Comparison of ENCODE assay signal across 13 mouse cellular contexts in genomic region chr8:121085561-121085960, GRCm38 (mm10). TPM values are rescaled to one million over a fixed set of nuclear protein-coding genes. Genes with fewer than 3 reads are reported as not detected.
A peak's percentile ranks its signal among the peaks of the same experiment; 100 is the strongest.
DNase-seq lines count a peak whose midpoint lies in the region; ATAC-seq and TF ChIP-seq lines count a peak whose summit lies in the region.
"Had no signal": no experiment of that assay in that cellular context is flagged by ENCODE, and none has a peak within 500 bp of the region (broad histone marks: within the 10 kb centered on the region; RNA-seq: fewer than 3 reads in every experiment).

No protein-coding gene starts in this region.

- H3K9me3 ChIP-seq in heart, embryonic 16.5 days (replicated peaks; ENCODE audit: control insufficient read depth, low read length) = no peaks in the 10 kb centered on the region
- H3K9me3 ChIP-seq in midbrain, embryonic 14.5 days (ENCODE audit: control insufficient read depth, low read length) = no peaks in the 10 kb centered on the region
- H3K9me3 ChIP-seq in midbrain, embryonic 13.5 days = no peaks in the 10 kb centered on the region
- H3K9me3 ChIP-seq in liver, embryonic 13.5 days (replicated peaks) = no peaks in the 10 kb centered on the region

- H3K36me3 ChIP-seq in heart, embryonic 16.5 days (ENCODE audit: control insufficient read depth, insufficient read depth) = no peaks in the 10 kb centered on the region
- no peaks in the 10 kb centered on the region for H3K36me3 ChIP-seq in heart, adult 2 months (ENCODE audit: control insufficient read depth, insufficient read depth, low read length)
- H3K36me3 ChIP-seq in midbrain, embryonic 14.5 days (ENCODE audit: control insufficient read depth, insufficient read depth, low read length) = no peaks in the 10 kb centered on the region
- H3K36me3 ChIP-seq in midbrain, embryonic 13.5 days = no peaks in the 10 kb centered on the region
- H3K36me3 ChIP-seq in liver, embryonic 13.5 days = no peaks in the 10 kb centered on the region

- ATAC-seq in heart, embryonic 16.5 days (replicated peaks; ENCODE audit: extremely low read depth, insufficient read depth, low FRiP score) = no peak
- ATAC-seq in midbrain, embryonic 14.5 days (ENCODE audit: low FRiP score, low TSS enrichment) = no peak
- no peak for ATAC-seq in midbrain, embryonic 13.5 days
- no peak for ATAC-seq in liver, embryonic 13.5 days (ENCODE audit: low read depth)
- ATAC-seq in megakaryocyte-erythroid progenitor cell, adult 5-6 weeks (replicated peaks; ENCODE audit: low FRiP score, low TSS enrichment, poor library complexity, severe bottlenecking) = no peak

- peaks cover 9% of the 10 kb centered on the region for H3K4me1 ChIP-seq in heart, embryonic 16.5 days (ENCODE audit: control insufficient read depth, insufficient read depth, low read length)
- no peaks in the 10 kb centered on the region for H3K4me1 ChIP-seq in heart, adult 2 months (ENCODE audit: control insufficient read depth, insufficient read depth, low read length)
- peaks cover 9% of the 10 kb centered on the region; the same call in 1 of the 2 replicates for H3K4me1 ChIP-seq in midbrain, embryonic 14.5 days (ENCODE audit: control insufficient read depth, insufficient read depth, low read length)
- peaks cover 26% of the 10 kb centered on the region for H3K4me1 ChIP-seq in midbrain, embryonic 13.5 days (replicated peaks)
- 0 out of 2 replicates have a peak, but pooled peaks cover 8% of the 10 kb centered on the region for H3K4me1 ChIP-seq in liver, embryonic 13.5 days (replicated peaks)

- WGBS in heart, embryonic 16.5 days = 79% methylated on average over 3 of the region's 3 CpGs
- WGBS in heart, adult 2 months = 94% methylated on average over 3 of the region's 3 CpGs
- 21% methylated on average over 3 of the region's 3 CpGs for WGBS in midbrain, embryonic 14.5 days
- 23% methylated on average over 3 of the region's 3 CpGs for WGBS in midbrain, embryonic 13.5 days
- WGBS in liver, embryonic 13.5 days (ENCODE audit: insufficient replicate concordance) = 53% methylated on average over 3 of the region's 3 CpGs

- H3K79me2 ChIP-seq in heart, adult 2 months (replicated peaks; ENCODE audit: control insufficient read depth, insufficient read depth, low read length) = no peaks in the 10 kb centered on the region

- H3K4me2 ChIP-seq in heart, embryonic 16.5 days (ENCODE audit: low read depth, low read length) = no peak overlapping the region
- no peak overlapping the region for H3K4me2 ChIP-seq in midbrain, embryonic 14.5 days (ENCODE audit: low read length)
- no peak overlapping the region for H3K4me2 ChIP-seq in midbrain, embryonic 13.5 days (replicated peaks)
- peak overlapping the region; percentile 64; the same call in 1 of the 2 replicates for H3K4me2 ChIP-seq in liver, embryonic 13.5 days

- TF ChIP-seq CTCF in heart, adult 2 months (IDR thresholded peaks at IDR 0.05) = no peak

- H3K9ac ChIP-seq in heart, embryonic 16.5 days (ENCODE audit: low read length) = no peak overlapping the region
- H3K9ac ChIP-seq in heart, adult 2 months (ENCODE audit: low read depth, low read length) = no peak overlapping the region
- H3K9ac ChIP-seq in midbrain, embryonic 14.5 days (replicated peaks; ENCODE audit: low read length) = no peak overlapping the region
- no peak overlapping the region for H3K9ac ChIP-seq in midbrain, embryonic 13.5 days (replicated peaks)
- peak overlapping the region; percentile 54 for H3K9ac ChIP-seq in liver, embryonic 13.5 days

- no peak for TF ChIP-seq POLR2A in heart, adult 2 months (IDR thresholded peaks at IDR 0.05; ENCODE audit: insufficient read depth, low read depth, low read length)

- peaks cover 96% of the 10 kb centered on the region for H3K27me3 ChIP-seq in heart, embryonic 16.5 days (ENCODE audit: control insufficient read depth, insufficient read depth, low read length)
- peaks cover 37% of the 10 kb centered on the region for H3K27me3 ChIP-seq in heart, adult 2 months (ENCODE audit: control insufficient read depth, insufficient read depth, low read length)
- peaks cover 98% of the 10 kb centered on the region for H3K27me3 ChIP-seq in midbrain, embryonic 14.5 days (ENCODE audit: control insufficient read depth, insufficient read depth, low read length)
- peaks cover 99% of the 10 kb centered on the region for H3K27me3 ChIP-seq in midbrain, embryonic 13.5 days
- peaks cover 100% of the 10 kb centered on the region for H3K27me3 ChIP-seq in liver, embryonic 13.5 days

- no peak overlapping the region for H3K27ac ChIP-seq in heart, embryonic 16.5 days (ENCODE audit: low read length)
- H3K27ac ChIP-seq in heart, adult 2 months = no peak overlapping the region
- no peak overlapping the region for H3K27ac ChIP-seq in midbrain, embryonic 14.5 days (replicated peaks; ENCODE audit: low read depth, low read length)
- H3K27ac ChIP-seq in midbrain, embryonic 13.5 days = no peak overlapping the region
- H3K27ac ChIP-seq in liver, embryonic 13.5 days = no peak overlapping the region
- H3K27ac ChIP-seq: kidney, postnatal 0 days had no signal

- no peak for TF ChIP-seq EP300 in heart, adult 2 months (IDR thresholded peaks at IDR 0.05; ENCODE audit: insufficient read depth, low read depth, low read length)

- DNase-seq in heart, adult 2 months = no peak
- no peak for DNase-seq in midbrain, embryonic 14.5 days
- DNase-seq in liver, embryonic 13.5 days = no peak
- no peak for DNase-seq in thymus, postnatal 10 days (ENCODE audit: low spot score in 2 of 2)
- no peak for DNase-seq in ovary, postnatal 14 days (ENCODE audit: low spot score)
- DNase-seq: cerebellum, postnatal 25 days; heart, postnatal 14 days; right cerebral cortex, postnatal 4 days had no signal

- intact Hi-C loops in heart, adult 2 months (cut with DNase I) = no loop called here

- peak overlapping the region; percentile 63; the same call in 1 of the 2 replicates for H3K4me3 ChIP-seq in heart, embryonic 16.5 days (ENCODE audit: low read length)
- H3K4me3 ChIP-seq in heart, adult 2 months = no peak overlapping the region
- 0 out of 2 replicates have a peak overlapping the region, but pooled peaks have one; percentile 2 for H3K4me3 ChIP-seq in midbrain, embryonic 14.5 days (replicated peaks; ENCODE audit: low read depth, low read length)
- no peak overlapping the region for H3K4me3 ChIP-seq in midbrain, embryonic 13.5 days (replicated peaks)
- H3K4me3 ChIP-seq in liver, embryonic 13.5 days (replicated peaks) = peak overlapping the region; percentile 58

RNA-seq across cellular contexts. Expression of gene Foxf1, which starts 1.4 kb away (rescaled TPM):
- 1.9 and 8.9 TPM in 2 replicates for polyA plus RNA-seq in heart, embryonic 16.5 days (2015; fragmentation: Nextera tagmentation; extraction: Ambion mirVana)
- total RNA-seq in heart, adult 2 months (2021) = under 1 TPM; 0.13 to 0.43 TPM
- polyA plus RNA-seq in heart, adult 2 months (2012; rRNA removed) = 0.44 and 1.2 TPM in 2 replicates
- polyA plus RNA-seq in midbrain, embryonic 14.5 days (2014; fragmentation: Nextera tagmentation; extraction: Ambion mirVana) = 0.12 and 0.97 TPM in 2 replicates
- 0.39 and 0.71 TPM in 2 replicates for polyA plus RNA-seq in midbrain, embryonic 13.5 days (2015; fragmentation: Nextera tagmentation; extraction: Ambion mirVana)
- polyA plus RNA-seq in liver, embryonic 13.5 days (2015; fragmentation: Nextera tagmentation; extraction: Ambion mirVana) = 5.6 and 5.9 TPM in 2 replicates
- not detected in 2 replicates for total RNA-seq in megakaryocyte-erythroid progenitor cell, adult 5-6 weeks (2014; fragmentation: Nextera tagmentation)
- not detected in 2 replicates for total RNA-seq in megakaryocyte-erythroid progenitor cell, adult 5-6 weeks (2017)
- total RNA-seq: megakaryocyte, adult 5-6 weeks had no signal

RNA-seq across cellular contexts. Expression of gene Mthfsd, which starts 22.6 kb away (rescaled TPM):
- 32.1 and 32.3 TPM in 2 replicates for polyA plus RNA-seq in heart, embryonic 16.5 days (2015; fragmentation: Nextera tagmentation; extraction: Ambion mirVana)
- total RNA-seq in heart, adult 2 months (2021) = 10 to 100 TPM; 12.8 to 13.5 TPM
- 26.4 and 27.7 TPM in 2 replicates for polyA plus RNA-seq in heart, adult 2 months (2012; rRNA removed)
- polyA plus RNA-seq in midbrain, embryonic 14.5 days (2014; fragmentation: Nextera tagmentation; extraction: Ambion mirVana) = 50.2 and 52.5 TPM in 2 replicates
- 57.8 and 60.7 TPM in 2 replicates for polyA plus RNA-seq in midbrain, embryonic 13.5 days (2015; fragmentation: Nextera tagmentation; extraction: Ambion mirVana)
- 25.6 and 26.9 TPM in 2 replicates for polyA plus RNA-seq in liver, embryonic 13.5 days (2015; fragmentation: Nextera tagmentation; extraction: Ambion mirVana)
- total RNA-seq in megakaryocyte-erythroid progenitor cell, adult 5-6 weeks (2014; fragmentation: Nextera tagmentation) = 41.2 and 48.6 TPM in 2 replicates
- 13.7 and 24.8 TPM in 2 replicates for total RNA-seq in megakaryocyte-erythroid progenitor cell, adult 5-6 weeks (2017)

RNA-seq across cellular contexts. Expression of gene Foxc2, which starts 30.4 kb away (rescaled TPM):
- 3.5 and 4.4 TPM in 2 replicates for polyA plus RNA-seq in heart, embryonic 16.5 days (2015; fragmentation: Nextera tagmentation; extraction: Ambion mirVana)
- 1 to 10 TPM; 2.0 to 2.2 TPM for total RNA-seq in heart, adult 2 months (2021)
- 0.97 and 2.0 TPM in 2 replicates for polyA plus RNA-seq in heart, adult 2 months (2012; rRNA removed)
- 1.5 TPM in 1 of 2 replicates, not detected in the other for polyA plus RNA-seq in midbrain, embryonic 14.5 days (2014; fragmentation: Nextera tagmentation; extraction: Ambion mirVana)
- 1.3 and 1.9 TPM in 2 replicates for polyA plus RNA-seq in midbrain, embryonic 13.5 days (2015; fragmentation: Nextera tagmentation; extraction: Ambion mirVana)
- 0.14 and 0.22 TPM in 2 replicates for polyA plus RNA-seq in liver, embryonic 13.5 days (2015; fragmentation: Nextera tagmentation; extraction: Ambion mirVana)
- not detected in 2 replicates for total RNA-seq in megakaryocyte-erythroid progenitor cell, adult 5-6 weeks (2014; fragmentation: Nextera tagmentation)
- total RNA-seq in megakaryocyte-erythroid progenitor cell, adult 5-6 weeks (2017) = not detected in 2 replicates
- total RNA-seq: megakaryocyte, adult 5-6 weeks had no signal

RNA-seq across cellular contexts. Expression of gene Foxl1, which starts 42.2 kb away (rescaled TPM):
- polyA plus RNA-seq in heart, embryonic 16.5 days (2015; fragmentation: Nextera tagmentation; extraction: Ambion mirVana) = 0.49 and 0.62 TPM in 2 replicates
- under 1 TPM; 0.07 to 0.08 TPM for total RNA-seq in heart, adult 2 months (2021)
- polyA plus RNA-seq in heart, adult 2 months (2012; rRNA removed) = 0.08 and 0.09 TPM in 2 replicates
- not detected in 2 replicates for polyA plus RNA-seq in midbrain, embryonic 14.5 days (2014; fragmentation: Nextera tagmentation; extraction: Ambion mirVana)
- polyA plus RNA-seq in midbrain, embryonic 13.5 days (2015; fragmentation: Nextera tagmentation; extraction: Ambion mirVana) = 0.12 and 0.13 TPM in 2 replicates
- 0.13 and 0.14 TPM in 2 replicates for polyA plus RNA-seq in liver, embryonic 13.5 days (2015; fragmentation: Nextera tagmentation; extraction: Ambion mirVana)
- total RNA-seq in megakaryocyte-erythroid progenitor cell, adult 5-6 weeks (2014; fragmentation: Nextera tagmentation) = not detected in 2 replicates
- total RNA-seq in megakaryocyte-erythroid progenitor cell, adult 5-6 weeks (2017) = not detected in 2 replicates
- total RNA-seq: megakaryocyte, adult 5-6 weeks had no signal

Comparison
In these comparisons a context has a peak if more than half of its experiments do, and no peak if none do; other contexts are left out.
1. H3K4me3 ChIP-seq: peak in heart, embryonic 16.5 days (single experiment), midbrain, embryonic 14.5 days (single experiment) and liver, embryonic 13.5 days (single experiment); none in heart, adult 2 months (single experiment) and midbrain, embryonic 13.5 days (single experiment).